Mouse (Mus musculus) left cerebral cortex, adult 11 months (tissue): ENCODE measurements around the gene Adm.
A peak's percentile ranks its signal among the peaks of the same experiment; 100 is the strongest.
"Not testable (repeated sequence)": the region's sequence is repeated elsewhere in the genome, so short reads cannot be mapped to it uniquely, and the experiment has no call there.

ENCODE experiments used
- DNase-seq: peaks from one replicate; pipeline ENCODE4 v3.0.0; 2022; ENCODE audit warnings: low spot score

The Adm gene

DNA sequence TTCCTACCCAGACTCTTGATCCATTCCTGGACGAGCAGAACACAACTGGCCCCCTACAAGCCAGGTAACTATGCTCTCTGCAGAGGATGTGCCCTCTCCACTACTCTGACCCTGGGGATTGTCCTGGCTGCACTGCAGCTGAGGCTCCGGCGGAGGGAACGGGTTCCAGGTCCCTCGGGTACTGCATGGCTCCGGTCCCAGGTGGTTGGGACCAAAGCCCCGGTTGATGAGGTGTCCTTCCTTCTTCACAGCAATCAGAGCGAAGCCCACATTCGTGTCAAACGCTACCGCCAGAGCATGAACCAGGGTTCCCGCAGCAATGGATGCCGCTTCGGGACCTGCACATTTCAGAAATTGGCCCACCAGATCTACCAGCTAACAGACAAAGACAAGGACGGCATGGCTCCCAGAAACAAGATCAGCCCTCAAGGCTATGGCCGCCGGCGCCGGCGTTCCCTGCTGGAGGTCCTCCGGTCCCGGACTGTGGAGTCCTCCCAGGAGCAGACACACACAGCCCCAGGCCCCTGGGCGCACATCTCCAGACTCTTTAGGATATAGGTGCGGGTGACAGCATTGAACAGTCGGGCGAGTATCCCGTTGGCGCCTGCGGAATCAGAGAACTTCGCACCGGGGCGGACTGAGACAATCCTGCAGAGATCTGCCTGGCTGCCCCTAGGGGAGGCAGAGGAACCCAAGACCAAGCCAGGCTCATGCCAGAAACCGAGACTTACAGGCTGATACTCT, 1.3 kb downstream of the Adm start:
- no peak for DNase-seq

DNA sequence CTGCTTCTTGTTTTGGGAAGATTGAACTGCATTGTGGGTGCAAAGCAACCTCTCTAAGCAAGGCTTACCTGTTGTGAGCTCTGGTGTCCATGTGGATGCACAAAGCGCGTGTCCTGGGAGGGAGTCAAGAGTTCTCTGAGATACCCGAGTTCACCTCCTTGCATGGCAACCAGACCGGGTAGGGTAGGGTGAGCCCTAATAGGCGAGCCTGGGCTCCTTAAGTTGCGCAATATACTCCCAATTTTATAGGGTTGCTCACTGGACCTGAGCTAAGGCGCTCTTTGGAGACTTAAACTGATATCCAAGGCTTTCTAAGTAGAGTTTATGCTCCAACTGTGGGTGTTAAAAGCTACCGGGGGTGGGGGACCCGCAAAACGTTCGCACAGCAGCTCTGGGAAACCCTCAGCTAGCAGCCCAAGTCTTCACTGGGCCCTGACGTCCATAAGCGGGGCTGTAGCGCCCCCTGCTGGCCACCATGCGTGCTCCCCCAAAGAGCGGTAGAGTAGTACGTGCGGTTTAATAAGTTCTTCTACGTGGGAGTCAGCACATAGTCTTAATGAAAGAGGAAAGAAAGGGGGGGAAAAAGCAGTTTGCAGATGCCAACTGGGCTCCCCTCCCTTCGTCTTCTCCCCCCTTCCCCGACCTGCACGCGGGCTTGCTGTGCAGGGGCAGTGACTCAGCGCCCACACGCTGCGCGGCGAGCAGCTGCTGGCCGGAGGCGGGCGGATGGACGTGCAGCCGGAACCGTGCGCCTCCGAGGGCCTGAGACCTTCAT, 2.6 kb downstream of the Adm start:
- peak; percentile 73 for DNase-seq

- no peak for DNase-seq
These were observed 3.9 kb downstream of the Adm start for GRCm38 (mm10) chr7:110631136-110631888.

- no peak for DNase-seq
These were observed 8.5 kb downstream of the Adm start for GRCm38 (mm10) chr7:110635929-110636328.

DNA sequence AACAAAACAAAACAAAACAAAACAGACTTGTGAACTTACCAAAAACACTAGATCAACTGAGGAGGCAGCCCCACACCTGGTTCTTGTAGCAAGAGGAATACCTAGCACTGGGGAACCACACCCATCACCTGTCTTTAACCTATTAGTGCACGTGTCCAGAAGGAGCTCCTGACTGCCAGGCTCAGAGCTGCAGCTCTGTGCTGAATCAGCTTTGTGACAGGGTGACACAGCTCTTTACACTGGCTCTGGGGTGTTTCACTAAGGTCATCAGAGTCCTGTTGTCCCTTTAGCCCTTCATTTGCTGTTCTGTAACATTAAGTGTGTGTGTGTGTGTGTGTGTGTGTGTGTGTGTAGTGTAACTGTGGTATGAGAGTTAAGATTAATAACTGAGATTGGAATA, 9.1 kb downstream of the Adm start:
- DNase-seq = no peak

- no peak for DNase-seq
These were observed 11.0 kb downstream of the Adm start for GRCm38 (mm10) chr7:110638305-110639110.

- DNase-seq = no peak
These were observed 11.9 kb downstream of the Adm start for GRCm38 (mm10) chr7:110639291-110639915.

GRCm38 (mm10) chr7:110639958-110640357, 12.5 kb downstream of the Adm start:
- not testable (repeated sequence) for DNase-seq

- peak; percentile 40 for DNase-seq
These were observed 17.9 kb downstream of the Adm start for GRCm38 (mm10) chr7:110645311-110645710.

GRCm38 (mm10) chr7:110645859-110646258, 18.4 kb downstream of the Adm start:
- no peak for DNase-seq

DNA sequence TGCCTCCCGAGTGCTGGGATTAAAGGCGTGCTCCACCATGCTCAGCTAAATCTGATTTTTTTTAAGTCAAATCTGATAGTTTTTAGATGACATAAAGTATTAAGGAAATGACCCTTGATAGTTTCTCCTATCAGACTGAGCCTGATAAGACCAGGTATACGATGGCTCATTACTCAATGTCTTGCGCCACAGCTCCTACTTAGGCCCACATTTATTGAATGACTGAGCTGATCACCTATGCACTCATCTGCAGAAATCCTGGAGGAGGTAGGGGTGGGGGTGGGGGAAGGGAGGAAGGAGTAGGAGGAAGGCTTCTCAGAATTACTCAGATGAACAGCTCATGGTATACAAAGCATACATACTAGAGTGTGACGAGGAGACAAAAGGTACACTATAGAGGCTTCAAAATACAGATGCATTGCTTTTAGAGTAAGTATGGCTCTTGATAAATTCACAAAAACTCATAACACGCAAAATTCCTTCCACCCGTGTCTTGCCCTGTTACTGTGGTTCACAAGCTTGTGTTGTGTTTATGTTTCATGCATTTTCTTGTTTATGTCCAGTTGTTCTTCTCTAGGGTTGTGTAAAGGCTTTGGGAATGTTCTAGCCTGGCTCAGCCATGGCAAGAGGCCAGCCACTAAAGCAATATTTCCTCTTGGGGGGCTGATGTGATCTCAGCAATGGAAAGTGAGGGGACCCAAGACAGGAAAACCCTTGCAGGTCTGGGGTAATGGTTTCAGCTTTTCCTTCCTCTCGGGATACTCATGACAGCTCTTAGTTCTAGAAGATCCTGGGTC, 19.3 kb downstream of the Adm start:
- DNase-seq = no peak

DNA sequence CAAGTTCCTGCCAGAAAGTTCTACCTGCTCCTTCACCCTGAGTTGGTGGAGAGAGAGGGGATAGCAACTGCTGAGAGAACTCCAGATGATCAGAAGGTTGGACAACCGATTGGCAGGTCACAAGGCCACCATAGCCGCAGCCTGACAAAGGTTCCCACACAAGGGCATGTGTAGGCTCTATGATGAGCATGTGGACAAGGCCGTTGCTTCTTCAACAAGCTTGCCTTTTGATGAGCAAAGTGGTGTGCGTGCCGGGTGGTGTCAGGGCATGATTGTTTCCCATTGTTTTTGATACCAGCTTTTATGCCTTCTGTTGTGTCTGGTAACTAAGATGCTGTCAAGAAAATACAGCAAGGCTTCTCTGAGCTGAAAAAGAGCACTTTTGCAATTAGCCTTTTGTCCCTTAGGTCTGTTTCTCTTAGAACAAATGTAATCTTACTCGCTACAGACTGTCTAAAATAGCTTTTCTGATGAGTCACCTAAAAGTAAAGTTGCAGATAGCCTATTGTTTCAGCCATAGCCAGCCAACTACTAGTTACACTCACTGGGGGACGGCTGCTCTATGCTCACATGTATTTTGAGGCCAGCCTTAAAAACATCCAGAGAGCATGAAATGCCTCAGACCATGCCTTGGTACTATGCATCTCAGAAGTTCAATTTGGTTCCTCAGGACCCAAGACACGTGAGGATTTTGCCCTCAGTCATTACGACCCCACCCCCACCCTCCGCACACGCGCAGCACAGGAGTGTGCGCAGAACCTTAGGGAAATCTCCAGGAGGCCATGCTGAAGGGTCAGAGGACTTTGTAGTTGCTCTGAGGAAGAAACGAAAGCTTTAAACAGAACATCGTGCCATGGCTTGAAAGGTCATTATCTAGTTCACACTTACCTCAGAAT, 20.3 kb downstream of the Adm start:
- DNase-seq = no peak

DNA sequence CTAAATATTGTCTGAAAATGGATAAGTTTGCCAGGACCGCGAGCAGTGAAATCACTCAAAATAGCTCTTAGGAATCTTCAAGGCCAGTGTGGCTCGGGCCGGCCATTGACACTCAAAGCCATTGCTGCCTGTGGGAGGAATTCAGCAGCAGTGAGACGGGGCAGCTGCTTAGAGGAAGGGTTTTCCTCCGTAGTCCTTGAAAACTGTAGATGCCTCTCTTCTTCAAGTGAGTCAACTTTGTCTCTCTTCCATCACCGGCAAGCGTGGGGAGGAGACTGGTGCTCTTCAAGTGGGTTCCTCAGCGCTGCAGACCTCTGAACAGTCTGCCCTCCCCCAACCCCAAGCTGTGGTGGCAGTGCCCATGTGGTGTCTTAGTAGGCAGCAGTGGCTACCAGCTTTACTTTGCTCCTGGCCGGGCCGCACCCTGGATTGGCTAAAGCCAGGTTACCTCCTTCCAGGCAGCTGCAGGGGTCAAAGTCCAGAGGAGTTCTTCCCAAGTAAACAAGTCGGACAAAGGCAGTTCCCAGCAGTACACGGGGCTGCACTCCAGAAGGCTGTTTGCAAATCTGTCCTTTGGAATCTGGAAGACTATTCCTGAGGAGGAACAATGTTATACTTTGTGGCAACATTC, 21.1 kb downstream of the Adm start:
- DNase-seq = no peak

- no peak for DNase-seq
These were observed 21.9 kb downstream of the Adm start for GRCm38 (mm10) chr7:110649133-110649987.

- DNase-seq = no peak
These were observed 23.0 kb downstream of the Adm start for GRCm38 (mm10) chr7:110650491-110650890.

- DNase-seq = no peak
These were observed 23.6 kb downstream of the Adm start for GRCm38 (mm10) chr7:110651091-110651490.

GRCm38 (mm10) chr7:110655230-110655629, 27.8 kb downstream of the Adm start:
- no peak for DNase-seq

GRCm38 (mm10) chr7:110655966-110656365, 28.5 kb downstream of the Adm start:
- no peak for DNase-seq
